Mouse (Mus musculus) A20 (cell line): ENCODE measurements around the gene Ralgapa2.

Experiments used
- DNase-seq: peaks from one replicate; pipeline ENCODE4 v3.0.0-alpha.2; 2011; ENCODE audit warnings: low read depth, low spot score

Gene Ralgapa2

GRCm38 (mm10) chr2:146511911-146512580 lies at the start of gene Ralgapa2:
Gene Ralgapa2 (minus strand): TSS chr2:146512344.
- peak; percentile 99 for DNase-seq

GRCm38 (mm10) chr2:146561505-146561904 lies 49.4 kb upstream of the Ralgapa2 start:
- no peak for DNase-seq

GRCm38 (mm10) chr2:146560633-146561043 lies 48.5 kb upstream of the Ralgapa2 start:
- DNase-seq, result no peak

- DNase-seq, result no peak
Measured at GRCm38 (mm10) chr2:146556148-146556547, 44.0 kb upstream of the Ralgapa2 start.

- DNase-seq, result no peak
Measured at GRCm38 (mm10) chr2:146555351-146555750, 43.2 kb upstream of the Ralgapa2 start.

- DNase-seq, result no peak
Measured at GRCm38 (mm10) chr2:146553701-146554100, 41.6 kb upstream of the Ralgapa2 start.

- DNase-seq, result no peak
Measured at GRCm38 (mm10) chr2:146551818-146552217, 39.7 kb upstream of the Ralgapa2 start.

GRCm38 (mm10) chr2:146549111-146549776 lies 37.1 kb upstream of the Ralgapa2 start:
- no peak for DNase-seq

GRCm38 (mm10) chr2:146544155-146544814 lies 32.1 kb upstream of the Ralgapa2 start:
- no peak for DNase-seq

- no peak for DNase-seq
Measured at GRCm38 (mm10) chr2:146533118-146533949, 21.2 kb upstream of the Ralgapa2 start.

GRCm38 (mm10) chr2:146532493-146532892 lies 20.3 kb upstream of the Ralgapa2 start:
- no peak for DNase-seq

- no peak for DNase-seq
Measured at GRCm38 (mm10) chr2:146525483-146525882, 13.3 kb upstream of the Ralgapa2 start.

GRCm38 (mm10) chr2:146524685-146525415 lies 12.7 kb upstream of the Ralgapa2 start:
- DNase-seq, result no peak

- no peak for DNase-seq
Measured at GRCm38 (mm10) chr2:146516894-146517293, 4.8 kb upstream of the Ralgapa2 start.

GRCm38 (mm10) chr2:146515081-146515480 lies 2.9 kb upstream of the Ralgapa2 start:
- DNase-seq, result no peak

- no peak for DNase-seq
Measured at GRCm38 (mm10) chr2:146512581-146512920, 407 bp upstream of the Ralgapa2 start.

- peak; percentile 68 for DNase-seq
Measured at GRCm38 (mm10) chr2:146511401-146511865, 711 bp downstream of the Ralgapa2 start.

- DNase-seq, result no peak
Measured at GRCm38 (mm10) chr2:146510780-146511179, 1.4 kb downstream of the Ralgapa2 start.

GRCm38 (mm10) chr2:146502578-146503311 lies 9.4 kb downstream of the Ralgapa2 start:
- DNase-seq, result no peak

- no peak for DNase-seq
Measured at GRCm38 (mm10) chr2:146500067-146500466, 12.1 kb downstream of the Ralgapa2 start.
